Comparison of ENCODE assay signal across 17 mouse cellular contexts in genomic region chr11:76695810-76696209, GRCm38 (mm10). TPM values are rescaled to one million over a fixed set of nuclear protein-coding genes. Genes with fewer than 3 reads are reported as not detected.
DNase-seq lines count a peak whose midpoint lies in the region; ATAC-seq and TF ChIP-seq lines count a peak whose summit lies in the region.
"Had no signal": no experiment of that assay in that cellular context is flagged by ENCODE, and none has a peak within 500 bp of the region (broad histone marks: within the 10 kb centered on the region; RNA-seq: fewer than 3 reads in every experiment).

No protein-coding gene starts in this region.

- no peak for ATAC-seq in lung, postnatal 0 days
- ATAC-seq: intestine, postnatal 0 days had no signal

- no peaks in the 10 kb centered on the region for H3K36me3 ChIP-seq in lung, postnatal 0 days (ENCODE audit: insufficient read depth, low read length)
- H3K36me3 ChIP-seq: hindbrain, embryonic 10.5 days had no signal

- H3K4me1 ChIP-seq in lung, postnatal 0 days (ENCODE audit: insufficient read depth, low read depth, low read length), result no peaks in the 10 kb centered on the region

- intact Hi-C loops in left cerebral cortex, postnatal 14 days (cut with DNase I), result no loop called here

- no peak for TF ChIP-seq CTCF in lung, postnatal 0 days (IDR thresholded peaks at IDR 0.05)

- no peak overlapping the region for H3K4me2 ChIP-seq in lung, postnatal 0 days (replicated peaks; ENCODE audit: low read depth, low read length)
- H3K4me2 ChIP-seq: liver, embryonic 11.5 days had no signal

- no peak for TF ChIP-seq EP300 in lung, postnatal 0 days (IDR thresholded peaks at IDR 0.05)

- H3K4me3 ChIP-seq in lung, postnatal 0 days (ENCODE audit: low read depth, low read length), result no peak overlapping the region
- H3K4me3 ChIP-seq: hindbrain, embryonic 10.5 days had no signal

- DNase-seq in heart, adult 11 months, result peak; percentile 82
- DNase-seq in heart, adult 9 months (ENCODE audit: low spot score in 2 of 2), result no peak
- DNase-seq in lung, postnatal 10 days, result peak; percentile 23
- DNase-seq in lung, postnatal 0 days (ENCODE audit: low spot score), result no peak
- peak; percentile 6 for DNase-seq in MEL-GATA-1-ER (ENCODE audit: extremely low read depth, low read depth)
- peak; percentile 13 to 61 for DNase-seq in left cerebral cortex, postnatal 14 days (ENCODE audit: low spot score in 2 of 2)
- DNase-seq in embryo, embryonic 9.5 days (ENCODE audit: extremely low spot score), result no peak
- DNase-seq in adrenal gland, adult 8-10 months, result no peak
- DNase-seq: adrenal gland, adult 2 months; cerebellum, adult 11-12 months had no signal

- H3K9ac ChIP-seq in lung, postnatal 0 days (replicated peaks; ENCODE audit: low read depth), result no peak overlapping the region

- H3K27ac ChIP-seq in lung, postnatal 0 days (ENCODE audit: low read length), result no peak overlapping the region
- H3K27ac ChIP-seq: hindbrain, embryonic 10.5 days; macrophage had no signal

- H3K9me3 ChIP-seq in lung, postnatal 0 days (ENCODE audit: low read length), result no peaks in the 10 kb centered on the region
- H3K9me3 ChIP-seq: hindbrain, embryonic 10.5 days had no signal

- no peaks in the 10 kb centered on the region for H3K27me3 ChIP-seq in lung, postnatal 0 days (replicated peaks; ENCODE audit: insufficient read depth, low read length)

- WGBS in lung, postnatal 0 days, result 64% methylated on average over 6 of the region's 6 CpGs

RNA-seq across cellular contexts. Expression of gene Trarg1, which starts 16.2 kb away (rescaled TPM):
- 4.7 and 7.1 TPM in 2 replicates for polyA plus RNA-seq in lung, postnatal 0 days (2015; fragmentation: Nextera tagmentation; extraction: Ambion mirVana)
- under 1 TPM; 0.61 to 0.75 TPM for total RNA-seq in left cerebral cortex, postnatal 14 days (2021)
- total RNA-seq in adrenal gland, adult 8-10 months (2022), result 10 to 100 TPM; 15.3 to 88.2 (median 29.8) TPM
- polyA plus RNA-seq: embryonic facial prominence, embryonic 11.5 days; macrophage had no signal

RNA-seq across cellular contexts. Expression of gene Bhlha9, which starts 23.5 kb away (rescaled TPM):
- polyA plus RNA-seq in lung, postnatal 0 days (2015; fragmentation: Nextera tagmentation; extraction: Ambion mirVana), result not detected in 2 replicates
- total RNA-seq in left cerebral cortex, postnatal 14 days (2021), result 1 to 10 TPM; 3.4 to 4.2 TPM
- total RNA-seq in adrenal gland, adult 8-10 months (2022), result not detected
- total RNA-seq: adrenal gland, adult 2 months; gastrocnemius, postnatal 4 days had no signal
- polyA plus RNA-seq: embryonic facial prominence, embryonic 11.5 days; intestine, postnatal 0 days; macrophage; stomach, embryonic 16.5 days had no signal

Comparison
In these comparisons a context has a peak if more than half of its experiments do, and no peak if none do; other contexts are left out.
1. DNase-seq: peak in heart, adult 11 months (single experiment), lung, postnatal 10 days (single experiment), MEL-GATA-1-ER (single experiment) and left cerebral cortex, postnatal 14 days (2 of 2); none in heart, adult 9 months (0 of 2), lung, postnatal 0 days (single experiment), embryo, embryonic 9.5 days (single experiment) and adrenal gland, adult 8-10 months (single experiment).
2. RNA of gene Trarg1, which starts 16.2 kb away (total RNA-seq): 15.3 to 88.2 TPM in adrenal gland, adult 8-10 months; 0.61 to 0.75 TPM in left cerebral cortex, postnatal 14 days; every median in the first group is over 4 times any median in the second.
3. RNA of gene Bhlha9, which starts 23.5 kb away (total RNA-seq): 3.4 to 4.2 TPM in left cerebral cortex, postnatal 14 days; not detected in adrenal gland, adult 8-10 months; every median in the first group is over 4 times any median in the second.